Mouse (Mus musculus) G1E (cell line): ENCODE results near the gene Jtb. TPM values are rescaled to one million over a fixed set of nuclear protein-coding genes. Genes with fewer than 3 reads are reported as not detected.
A peak's percentile ranks its signal among the peaks of the same experiment; 100 is the strongest.
"Not testable (repeated sequence)": the region's sequence is repeated elsewhere in the genome, so short reads cannot be mapped to it uniquely, and the experiment has no call there.

Experiments
- ATAC-seq: 2 replicates; pipeline ENCODE4 v1.8.0; 2016; ENCODE audit warnings: mild to moderate bottlenecking; ENCODE audit not compliant: insufficient number of reproducible peaks, poor library complexity, low FRiP score, severe bottlenecking; ENCODE audit errors: extremely low read depth
- DNase-seq: peaks from one replicate; pipeline ENCODE4 v3.0.0; 2012; ENCODE audit warnings: low spot score
- H3K27me3 ChIP-seq: 2 replicates; pipeline ENCODE4 v1.6.1; 2012; ENCODE audit warnings: mild to moderate bottlenecking, low read length, inconsistent platforms; ENCODE audit not compliant: insufficient read depth
- H3K36me3 ChIP-seq: replicated peaks from 2 replicates; pipeline ENCODE3; 2012; ENCODE audit warnings: mild to moderate bottlenecking, inconsistent platforms
- H3K4me1 ChIP-seq: 2 replicates; pipeline ENCODE4 v1.6.1; 2012; ENCODE audit warnings: low read depth, low read length, inconsistent platforms, mixed read lengths; ENCODE audit not compliant: insufficient read depth
- H3K4me3 ChIP-seq: 2 replicates; pipeline ENCODE4 v1.5.1; 2012; ENCODE audit warnings: low read depth, mild to moderate bottlenecking, inconsistent platforms, low read length, moderate library complexity, mixed read lengths
- H3K9me3 ChIP-seq: replicated peaks from 2 replicates; pipeline ENCODE4 v1.6.1; 2012; ENCODE audit warnings: inconsistent platforms
- CTCF ChIP-seq: IDR thresholded peaks from 2 replicates; pipeline ENCODE4 v1.5.1; 2012; ENCODE audit warnings: low read depth, low read length, inconsistent platforms, mixed read lengths
- GATA1 ChIP-seq: IDR thresholded peaks from 2 replicates; pipeline ENCODE4 v1.6.1; 2012; ENCODE audit warnings: borderline replicate concordance, low read length, inconsistent platforms, mixed read lengths
- GATA2 ChIP-seq: IDR thresholded peaks from 2 replicates; pipeline ENCODE4 v1.6.1; 2012; ENCODE audit warnings: low read depth, low read length, inconsistent platforms, borderline replicate concordance
- POLR2AphosphoS5 ChIP-seq: IDR thresholded peaks from 2 replicates; pipeline ENCODE4 v1.6.1; 2012; ENCODE audit warnings: low read depth, low read length, inconsistent platforms; ENCODE audit not compliant: insufficient replicate concordance
- TAL1 ChIP-seq: conservative IDR thresholded peaks from 2 replicates; pipeline ENCODE4 v1.6.1; 2012; ENCODE audit warnings: low read depth, low read length, inconsistent platforms, mixed read lengths
- polyA plus RNA-seq: library from polyadenylated mRNA; stranded (reverse); fragments of >175 nt; gene quantifications from 2 replicates; pipeline ENCODE4 v1.2.3, GENCODE M21; 2012
- total RNA-seq, 2 experiments: library from RNA; stranded (forward) in 1 of 2; stranded (reverse) in 1 of 2; fragments of 200-1000 nt in 1 of 2; fragments of >200 nt in 1 of 2; fragmentation: Nextera tagmentation in 1 of 2; gene quantifications; 2 replicates each; pipeline ENCODE4 v1.2.3; 2014 to 2017

Jtb gene
- total and polyA plus RNA-seq, 3 experiments: 38.8 to 73.6 (median 40.9) TPM

- no peaks in the 10 kb centered on the region for H3K9me3 ChIP-seq
- TF ChIP-seq GATA2 (no peak), GATA1 (no peak), POLR2AphosphoS5 (no peak), TAL1 (no peak), CTCF (no peak)
These were observed 11.8 kb downstream of the Jtb start, which contains the start of gene Creb3l4 for GRCm38 (mm10) chr3:90242984-90243775. Gene Creb3l4, minus strand, starts transcription at chr3:90243512.

DNA sequence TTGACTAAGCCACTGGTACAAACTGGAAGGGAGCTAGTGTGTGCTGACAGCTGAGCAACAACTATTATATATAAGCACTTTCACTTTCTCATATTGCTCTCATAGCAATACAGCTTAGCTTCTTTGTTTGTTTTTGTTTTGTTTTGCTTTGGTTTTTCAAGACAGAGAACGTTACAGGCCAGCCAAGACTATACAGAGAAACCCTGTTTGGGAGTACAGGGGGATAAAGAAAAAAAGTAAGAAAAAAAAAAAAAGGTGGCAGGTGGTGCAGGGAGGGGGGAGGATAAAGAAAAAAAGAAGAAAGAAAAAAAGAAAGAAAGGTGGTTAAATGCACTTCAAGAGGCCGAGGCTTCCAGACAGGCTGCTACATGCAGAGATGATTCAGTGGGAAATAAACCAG is 14.0 kb downstream of the Jtb start:
- Histone ChIP-seq H3K9me3 (no peaks in the 10 kb centered on the region), H3K4me3 (no peak overlapping the region), H3K36me3 (peaks cover 13% of the 10 kb centered on the region), H3K27me3 (peaks cover 19% of the 10 kb centered on the region), H3K4me1 (peaks cover 50% of the 10 kb centered on the region)
- ATAC-seq: no peak
- TF ChIP-seq GATA2 (no peak), GATA1 (no peak), TAL1 (no peak), CTCF (no peak), POLR2AphosphoS5 (no peak)
- no peak for DNase-seq

More at GRCm38 (mm10) chr3:90242984-90243775, 11.8 kb downstream of the Jtb start, which contains the start of gene Creb3l4:
- DNase-seq: no peak
- Histone ChIP-seq H3K4me1 (peaks cover 37% of the 10 kb centered on the region), H3K36me3 (no peaks in the 10 kb centered on the region), H3K27me3 (peaks cover 22% of the 10 kb centered on the region), H3K4me3 (no peak within 1 kb of the TSS)
- ATAC-seq: no peak

DNA sequence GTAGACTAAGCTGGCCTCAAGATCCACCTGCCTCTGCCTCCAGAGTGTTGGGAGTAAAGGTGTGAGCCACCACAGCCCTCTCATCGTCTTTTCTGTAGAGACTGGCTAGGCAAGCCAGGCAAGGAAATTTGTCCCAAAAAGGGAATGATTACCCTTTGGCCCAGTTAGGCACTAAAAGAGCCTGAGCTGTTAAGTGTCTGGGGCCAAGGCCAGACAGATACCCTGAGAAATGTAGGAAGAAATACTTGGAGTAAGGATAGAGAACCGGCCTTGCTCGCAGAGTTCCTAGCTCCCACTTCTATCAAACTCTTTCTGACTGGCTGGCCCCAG is 16.2 kb downstream of the Jtb start:
- Histone ChIP-seq H3K9me3 (no peaks in the 10 kb centered on the region), H3K4me3 (peak overlapping the region; percentile 75), H3K27me3 (peaks cover 4% of the 10 kb centered on the region; the same call in 1 of the 2 replicates), H3K4me1 (peaks cover 45% of the 10 kb centered on the region), H3K36me3 (peaks cover 30% of the 10 kb centered on the region)
- ATAC-seq (no peak), DNase-seq (no peak)
- TF ChIP-seq GATA1 (no peak), CTCF (no peak), POLR2AphosphoS5 (no peak), TAL1 (no peak), GATA2 (no peak)

DNA sequence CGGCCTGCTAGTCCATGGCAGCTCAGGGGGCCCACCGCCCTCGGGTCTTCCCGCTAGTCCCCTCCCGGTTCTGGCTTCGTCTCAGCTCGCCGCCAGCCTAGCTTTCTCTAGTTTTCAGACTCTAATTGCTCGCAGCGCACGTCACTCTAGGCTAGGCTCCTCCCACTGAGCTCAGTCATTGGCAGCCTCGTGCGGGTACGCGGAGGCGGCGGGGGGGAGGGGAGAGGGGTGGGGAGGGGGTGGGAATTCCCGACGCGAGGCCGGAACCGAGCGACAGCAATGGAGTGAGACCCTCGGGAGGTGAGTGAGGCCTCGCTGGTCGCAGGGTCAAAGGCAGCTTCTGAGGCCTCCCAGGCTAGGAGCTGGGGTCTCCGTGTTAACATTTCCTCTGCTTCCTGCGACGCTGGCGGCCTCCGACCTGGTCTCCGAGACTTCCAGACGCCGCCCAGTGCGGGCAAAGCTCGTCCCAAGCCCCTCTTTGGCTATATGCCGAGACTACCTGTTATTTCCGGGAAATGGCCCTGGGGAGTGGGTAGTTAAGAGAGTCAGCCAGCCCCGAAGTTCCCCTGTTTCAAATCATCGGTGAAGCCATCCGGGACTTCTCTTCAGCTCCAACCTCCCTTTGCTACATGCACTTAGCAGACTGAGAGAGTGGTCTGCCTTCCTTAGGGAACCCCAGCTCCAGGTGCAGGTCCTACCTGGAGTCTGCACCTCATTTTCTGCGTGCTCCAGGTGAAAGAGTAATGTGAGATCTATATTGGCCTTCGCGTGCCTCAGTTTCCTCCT is 16.8 kb downstream of the Jtb start, which contains the start of gene Slc39a1:
Gene Slc39a1 (plus strand): TSS at position 213 of the 786 bp plus-strand sequence.
- TF ChIP-seq CTCF (no peak), TAL1 (no peak), POLR2AphosphoS5 (no peak)
- Histone ChIP-seq H3K4me3 (peak within 1 kb of the TSS; percentile 75), H3K27me3 (no peaks in the 10 kb centered on the region), H3K9me3 (no peaks in the 10 kb centered on the region), H3K4me1 (peaks cover 45% of the 10 kb centered on the region), H3K36me3 (peaks cover 30% of the 10 kb centered on the region)
- DNase-seq (peak; percentile 94), ATAC-seq (peak; percentile 94)

DNA sequence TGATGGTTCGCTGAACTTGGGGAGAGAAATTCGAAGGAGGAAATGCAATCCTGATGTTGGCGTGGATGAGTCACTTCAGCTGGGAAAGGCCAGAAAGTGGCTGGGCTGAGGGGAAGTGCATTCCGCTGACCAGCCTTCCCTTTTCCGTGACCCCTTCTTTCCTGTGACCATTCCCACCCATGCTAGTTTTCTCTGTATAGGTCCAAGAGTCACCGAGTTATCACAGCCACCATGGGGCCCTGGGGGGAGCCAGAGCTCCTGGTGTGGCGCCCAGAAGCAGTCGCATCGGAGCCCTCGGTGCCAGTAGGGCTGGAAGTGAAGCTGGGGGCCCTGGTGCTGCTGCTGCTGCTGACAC is 17.3 kb downstream of the Jtb start:
- DNase-seq: peak; percentile 37
- Histone ChIP-seq H3K4me1 (peaks cover 48% of the 10 kb centered on the region), H3K9me3 (no peaks in the 10 kb centered on the region), H3K4me3 (peak overlapping the region; percentile 75), H3K27me3 (no peaks in the 10 kb centered on the region), H3K36me3 (peaks cover 30% of the 10 kb centered on the region)
- no peak for TF ChIP-seq CTCF
- no peak for TF ChIP-seq POLR2AphosphoS5
- no peak for TF ChIP-seq GATA2
- TF ChIP-seq TAL1: no peak
- no peak for TF ChIP-seq GATA1
- ATAC-seq: 0 out of 2 replicates have a peak, but pooled peaks have one; percentile 9

DNA sequence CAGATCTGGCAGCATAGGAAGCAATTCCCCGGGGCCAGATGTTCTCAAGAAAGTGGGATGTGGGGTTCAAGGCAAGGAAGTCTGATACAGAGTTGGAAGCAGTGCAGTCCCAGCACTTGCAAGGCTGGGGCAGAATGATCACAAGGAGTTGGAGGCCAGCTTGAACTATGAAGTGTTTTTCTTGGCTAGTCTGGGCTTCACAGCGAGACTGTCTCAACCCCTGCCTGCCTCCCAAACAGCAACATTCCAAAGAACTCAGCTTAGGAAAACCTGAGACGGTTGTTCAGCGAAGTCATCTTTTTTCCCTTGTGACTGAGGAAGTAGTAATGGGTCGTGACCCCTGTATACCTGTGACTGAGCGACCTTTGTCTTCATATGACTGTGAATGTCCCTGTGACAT is 19.4 kb downstream of the Jtb start:
- TF ChIP-seq TAL1: no peak
- no peak for TF ChIP-seq GATA2
- TF ChIP-seq CTCF: no peak
- TF ChIP-seq POLR2AphosphoS5: no peak
- TF ChIP-seq GATA1: no peak
- Histone ChIP-seq H3K36me3 (peaks cover 30% of the 10 kb centered on the region), H3K9me3 (no peaks in the 10 kb centered on the region), H3K4me1 (peaks cover 48% of the 10 kb centered on the region), H3K27me3 (no peaks in the 10 kb centered on the region), H3K4me3 (no peak overlapping the region)
- ATAC-seq (no peak), DNase-seq (no peak)

DNA sequence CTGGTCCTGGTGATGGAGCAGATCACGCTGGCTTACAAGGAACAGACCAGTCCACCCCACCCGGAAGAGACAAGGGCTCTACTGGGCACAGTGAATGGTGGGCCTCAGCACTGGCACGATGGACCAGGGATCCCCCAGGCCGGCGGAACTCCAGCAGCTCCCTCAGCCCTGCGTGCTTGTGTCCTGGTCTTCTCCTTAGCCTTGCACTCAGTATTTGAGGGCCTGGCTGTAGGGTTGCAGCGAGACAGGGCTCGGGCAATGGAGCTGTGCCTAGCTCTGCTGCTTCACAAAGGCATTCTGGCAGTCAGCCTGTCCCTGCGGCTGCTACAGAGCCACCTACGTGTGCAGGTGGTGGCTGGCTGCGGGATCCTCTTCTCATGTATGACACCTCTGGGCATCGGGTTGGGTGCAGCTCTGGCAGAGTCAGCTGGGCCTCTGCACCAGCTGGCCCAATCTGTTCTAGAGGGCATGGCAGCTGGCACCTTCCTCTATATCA is 20.4 kb downstream of the Jtb start:
- DNase-seq, H3K4me3 ChIP-seq, H3K9me3 ChIP-seq, ATAC-seq, H3K27me3 ChIP-seq: not testable (repeated sequence)
- peaks cover 40% of the 10 kb centered on the region for H3K36me3 ChIP-seq
- peaks cover 46% of the 10 kb centered on the region for H3K4me1 ChIP-seq

DNA sequence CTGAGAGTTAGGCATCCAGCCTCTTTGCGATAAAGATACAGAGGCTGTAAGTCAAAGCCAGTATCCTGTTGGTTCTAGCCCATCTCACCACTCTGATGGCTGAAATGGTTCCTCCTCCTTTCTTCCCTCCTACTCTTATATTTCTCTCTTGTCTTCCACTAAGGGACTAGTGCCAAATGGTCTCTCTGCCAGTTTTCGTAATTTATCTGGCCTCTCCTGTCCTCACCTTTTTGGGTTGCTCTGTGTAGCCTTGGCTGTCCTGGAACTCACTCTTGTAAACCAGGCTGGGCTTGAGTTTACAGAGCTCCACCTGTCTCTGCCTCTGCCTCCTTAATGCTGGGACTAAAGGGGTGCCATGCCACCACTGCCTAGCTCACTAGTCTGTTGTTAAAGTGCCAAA is 21.3 kb downstream of the Jtb start:
- H3K9me3 ChIP-seq, H3K27me3 ChIP-seq, H3K4me3 ChIP-seq, DNase-seq, ATAC-seq: not testable (repeated sequence)
- peaks cover 42% of the 10 kb centered on the region for H3K4me1 ChIP-seq
- peaks cover 49% of the 10 kb centered on the region for H3K36me3 ChIP-seq

- Histone ChIP-seq H3K36me3 (peaks cover 54% of the 10 kb centered on the region), H3K4me1 (peaks cover 39% of the 10 kb centered on the region)
- H3K4me3 ChIP-seq, ATAC-seq, H3K9me3 ChIP-seq, H3K27me3 ChIP-seq, DNase-seq: not testable (repeated sequence)
These were observed 21.8 kb downstream of the Jtb start for GRCm38 (mm10) chr3:90253174-90253573.
